Mouse (Mus musculus): ENCODE measurements around the gene Cygb.

The Cygb gene

DNA sequence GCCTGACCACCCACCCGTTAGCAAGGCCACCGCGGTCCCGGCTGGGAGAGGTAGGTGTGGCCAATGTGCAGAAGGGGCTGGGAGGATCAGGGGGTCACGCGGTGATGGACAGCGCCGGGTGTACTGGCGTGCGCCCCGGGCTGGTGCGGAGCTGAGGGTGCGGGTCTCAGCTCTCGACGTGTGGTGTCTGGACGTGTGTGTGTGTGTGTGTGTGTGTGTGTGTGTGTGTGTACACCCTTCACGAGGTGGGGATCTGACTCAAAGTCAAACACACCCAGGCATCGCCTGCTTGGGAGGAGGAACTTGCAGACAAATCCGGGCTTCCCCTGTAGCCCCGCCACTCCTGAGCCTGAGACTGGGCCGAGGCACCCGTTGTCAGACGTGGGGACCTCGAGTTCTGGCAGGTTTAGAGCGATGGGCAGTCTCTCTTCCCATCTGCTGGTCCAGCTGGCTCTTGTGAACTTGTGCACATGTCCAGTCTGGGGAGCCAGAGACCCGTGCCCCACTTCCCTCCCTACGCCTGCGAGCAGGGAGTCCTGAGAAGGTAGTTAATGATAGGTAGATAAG, at the start of gene Cygb:
TSS of gene Cygb (minus strand) at position 59 of the 567 bp plus-strand sequence.
- in situ Hi-C loops (cut with MboI, MseI) = loop anchor here (5.0 kb wide), 1 partner anchor 52 kb away; no protein-coding TSS in a partner anchor

- in situ Hi-C loops (cut with MboI, MseI) = no loop called here
Observed at GRCm38 (mm10) chr11:116701377-116701841, 47.3 kb upstream of the Cygb start.

- in situ Hi-C loops (cut with MboI, MseI) = loop anchor here (10.0 kb wide), 1 partner anchor 57 kb away; no protein-coding TSS in a partner anchor
Observed at GRCm38 (mm10) chr11:116697521-116697920, 43.4 kb upstream of the Cygb start.

- in situ Hi-C loops (cut with MboI, MseI) = loop anchor here (10.0 kb wide), 1 partner anchor 58 kb away; no protein-coding TSS in a partner anchor
Observed at GRCm38 (mm10) chr11:116696426-116696825, 42.3 kb upstream of the Cygb start.

GRCm38 (mm10) chr11:116695194-116695880, 41.2 kb upstream of the Cygb start:
- in situ Hi-C loops (cut with MboI, MseI) = loop anchor here (10.0 kb wide), 1 partner anchor 59 kb away; no protein-coding TSS in a partner anchor

GRCm38 (mm10) chr11:116694250-116695193, 40.4 kb upstream of the Cygb start:
- in situ Hi-C loops (cut with MboI, MseI) = loop anchor here (10.0 kb wide), 1 partner anchor 60 kb away; no protein-coding TSS in a partner anchor

GRCm38 (mm10) chr11:116693899-116694249, 39.8 kb upstream of the Cygb start:
- in situ Hi-C loops (cut with MboI, MseI) = loop anchor here (10.0 kb wide), 1 partner anchor 61 kb away; no protein-coding TSS in a partner anchor

DNA sequence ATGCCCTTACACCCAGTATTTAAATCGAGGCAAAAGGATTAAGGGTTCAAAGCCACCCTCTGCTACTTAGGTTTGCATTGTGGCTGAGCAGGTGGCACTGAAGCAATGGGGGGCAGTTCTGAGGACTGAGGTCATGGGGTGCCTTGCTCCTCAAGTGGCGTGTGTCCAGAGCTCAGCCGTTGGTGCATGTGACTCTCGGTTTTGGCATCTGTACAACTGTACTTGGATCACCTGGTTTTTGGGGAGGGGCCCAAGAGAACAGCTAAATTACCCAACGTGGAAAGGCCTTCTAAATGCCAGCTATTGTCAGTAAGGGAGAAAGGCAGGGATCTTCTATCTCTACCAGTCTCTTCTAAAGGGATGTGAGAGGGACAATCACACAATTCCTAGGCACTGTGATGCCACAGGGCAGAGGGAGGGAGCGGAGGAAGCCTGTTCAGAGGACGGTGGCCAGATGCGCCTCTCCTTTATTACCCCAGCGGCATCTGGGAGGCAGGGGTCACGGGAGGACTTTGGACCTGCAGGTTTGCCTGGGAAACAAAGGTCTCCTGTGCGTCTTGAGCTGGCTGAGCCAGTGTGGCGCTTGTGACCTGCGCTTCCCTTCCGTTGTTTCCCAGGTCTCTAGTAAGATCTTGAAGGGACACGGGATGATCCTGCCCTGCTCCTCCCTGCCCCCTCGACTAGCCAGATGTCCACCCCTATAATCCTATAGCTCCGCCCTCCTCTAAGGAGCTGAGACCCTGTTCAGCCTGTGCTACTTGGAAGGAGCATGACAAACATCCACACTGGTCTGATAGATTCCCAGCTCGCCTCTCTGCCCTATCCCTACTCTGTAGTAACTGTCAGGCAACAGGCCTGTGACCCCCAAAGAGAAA, 36.8 kb upstream of the Cygb start:
- in situ Hi-C loops (cut with MboI, MseI) = loop anchor here (10.0 kb wide), 1 partner anchor 64 kb away; no protein-coding TSS in a partner anchor

- in situ Hi-C loops (cut with MboI, MseI) = loop anchor here (10.0 kb wide), 2 partner anchors 65 to 145 kb away; no protein-coding TSS in a partner anchor
Observed at GRCm38 (mm10) chr11:116689622-116690021, 35.5 kb upstream of the Cygb start.

- in situ Hi-C loops (cut with MboI, MseI) = loop anchor here (10.0 kb wide), 1 partner anchor 147 kb away; no protein-coding TSS in a partner anchor
Observed at GRCm38 (mm10) chr11:116687897-116688296, 33.8 kb upstream of the Cygb start.

- in situ Hi-C loops (cut with MboI, MseI) = loop anchor here (10.0 kb wide), 1 partner anchor 149 kb away; no protein-coding TSS in a partner anchor
Observed at GRCm38 (mm10) chr11:116685729-116686128, 31.6 kb upstream of the Cygb start.

DNA sequence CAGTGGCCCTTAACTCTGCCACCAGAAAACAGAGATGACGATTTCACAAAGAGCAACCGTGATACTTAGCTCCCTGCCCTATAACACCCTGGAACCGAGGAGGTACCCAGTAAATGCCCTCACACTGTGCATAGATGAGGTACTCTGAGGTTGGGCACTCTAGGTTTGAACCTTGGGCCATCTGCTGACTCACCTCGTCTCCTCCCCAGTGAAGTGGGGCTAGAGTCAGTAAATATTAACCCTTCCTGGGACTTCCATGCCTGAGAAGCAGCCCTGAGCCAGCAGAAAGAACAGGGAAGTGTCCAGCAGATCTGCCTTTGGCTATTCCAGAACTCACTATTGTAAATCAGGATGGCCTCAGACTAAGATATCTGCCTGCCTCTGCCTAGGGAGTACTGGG, 29.7 kb upstream of the Cygb start:
- in situ Hi-C loops (cut with MboI, MseI) = loop anchor here (5.0 to 10.0 kb wide), 2 partner anchors 41 to 151 kb away; no protein-coding TSS in a partner anchor

DNA sequence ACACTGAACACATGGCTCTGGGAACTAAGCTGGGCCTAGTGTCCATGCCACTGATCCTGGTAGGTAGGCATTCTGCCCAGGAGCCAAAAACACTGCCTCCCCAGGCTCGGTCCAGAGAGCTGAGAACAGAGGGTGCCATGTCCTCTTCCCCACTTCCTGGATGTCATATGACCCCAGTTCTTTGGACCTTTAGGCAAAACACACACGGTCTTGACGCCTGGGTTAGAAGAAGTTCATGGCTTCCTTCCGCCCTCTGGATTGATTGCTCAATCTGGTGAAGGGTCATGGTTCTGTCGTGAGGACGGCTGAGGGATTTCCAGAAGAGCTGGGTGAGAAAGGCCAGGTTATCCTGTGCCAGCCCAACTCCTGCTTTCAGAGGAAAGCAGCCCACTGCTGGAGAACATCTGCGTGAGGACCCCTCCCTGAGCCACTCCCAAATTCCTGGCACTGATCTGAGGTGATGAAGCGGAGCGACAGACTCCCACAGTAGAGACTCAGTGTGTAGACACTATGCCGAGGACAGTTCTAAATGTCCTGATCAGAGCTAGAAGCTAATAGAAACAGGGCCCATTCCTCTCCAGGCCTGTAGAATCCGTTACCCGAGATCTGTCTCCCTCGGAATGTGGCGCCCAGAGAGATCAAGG, 28.5 kb upstream of the Cygb start:
- in situ Hi-C loops (cut with MboI, MseI) = loop anchor here (5.0 to 10.0 kb wide), 2 partner anchors 40 to 152 kb away; no protein-coding TSS in a partner anchor

GRCm38 (mm10) chr11:116681147-116681546, 27.0 kb upstream of the Cygb start:
- in situ Hi-C loops (cut with MboI, MseI) = loop anchor here (5.0 to 10.0 kb wide), 2 partner anchors 39 to 154 kb away; no protein-coding TSS in a partner anchor

- in situ Hi-C loops (cut with MboI, MseI) = loop anchor here (5.0 to 10.0 kb wide), 2 partner anchors 38 to 154 kb away; no protein-coding TSS in a partner anchor
Observed at GRCm38 (mm10) chr11:116680321-116681091, 26.4 kb upstream of the Cygb start.

DNA sequence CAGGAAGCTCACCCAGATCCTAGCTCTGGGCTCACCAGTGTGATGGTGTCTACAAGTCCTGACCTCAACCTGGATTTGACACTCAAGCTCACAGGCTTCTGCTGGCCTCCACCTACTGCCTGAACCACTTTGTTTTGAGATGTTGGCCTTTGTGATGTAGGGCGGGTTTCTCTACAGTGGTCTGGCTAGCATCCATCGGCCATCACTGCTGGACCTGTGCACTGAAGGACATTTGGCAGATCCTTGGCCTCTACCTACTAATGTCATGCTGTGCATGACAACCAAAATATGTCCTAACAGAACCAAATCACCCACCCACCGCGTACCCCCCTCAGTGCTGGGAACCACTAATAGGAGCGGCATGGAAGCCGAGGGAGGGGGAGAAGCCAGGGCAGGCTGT, 25.0 kb upstream of the Cygb start:
- in situ Hi-C loops (cut with MboI, MseI) = no loop called here

DNA sequence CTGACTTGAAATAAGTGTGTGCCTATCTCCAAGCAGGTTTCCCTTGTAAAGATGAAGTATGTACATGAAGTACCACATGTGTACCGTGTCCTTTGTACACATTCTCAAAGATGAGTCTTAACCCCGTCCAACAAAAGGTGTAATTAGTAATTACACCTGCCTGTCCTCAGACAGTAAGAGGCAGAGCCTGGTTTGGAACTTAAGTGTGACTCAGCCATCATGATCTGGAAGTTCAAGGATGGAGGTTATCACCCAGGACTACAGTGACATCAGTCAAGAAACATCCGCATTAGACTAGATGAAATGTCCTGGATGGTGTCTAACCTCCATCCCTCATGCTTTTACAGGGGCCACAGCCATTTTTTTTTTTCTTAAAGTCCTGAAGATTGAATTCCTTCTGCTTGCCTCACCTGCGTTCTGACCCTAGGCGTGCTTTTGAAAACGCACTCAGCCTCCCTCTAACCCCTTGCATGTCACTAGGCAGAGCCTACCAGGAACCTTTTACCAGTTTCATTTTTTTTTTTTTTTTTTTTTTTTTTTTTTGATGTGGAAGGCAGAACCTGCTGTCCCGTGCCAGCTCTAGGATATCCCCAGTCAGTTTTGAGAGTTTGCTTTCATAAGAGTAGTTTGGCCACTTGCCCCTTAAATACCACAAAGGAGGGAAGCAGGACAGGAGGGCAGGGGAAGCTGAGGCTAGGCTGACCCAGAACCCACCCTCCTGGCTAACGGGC, 23.8 kb upstream of the Cygb start:
- in situ Hi-C loops (cut with MboI, MseI) = no loop called here

Data from T-helper 2 cell (primary cell).